Mouse (Mus musculus): ENCODE data around the gene Brip1. TPM values are rescaled to one million over a fixed set of nuclear protein-coding genes. Genes with fewer than 3 reads are reported as not detected.
"Not testable (repeated sequence)": the region's sequence is repeated elsewhere in the genome, so short reads cannot be mapped to it uniquely, and the experiment has no call there.

The Brip1 gene
- under 1 TPM in 1 of 2 experiments, not detected in 1; 0.10 TPM for total RNA-seq (2021)
- long read RNA-seq, partial matches to known transcripts: 0 of 1 reads
- long read RNA-seq, other reads (novel, unspliced or antisense): 1 of 1 reads

DNA sequence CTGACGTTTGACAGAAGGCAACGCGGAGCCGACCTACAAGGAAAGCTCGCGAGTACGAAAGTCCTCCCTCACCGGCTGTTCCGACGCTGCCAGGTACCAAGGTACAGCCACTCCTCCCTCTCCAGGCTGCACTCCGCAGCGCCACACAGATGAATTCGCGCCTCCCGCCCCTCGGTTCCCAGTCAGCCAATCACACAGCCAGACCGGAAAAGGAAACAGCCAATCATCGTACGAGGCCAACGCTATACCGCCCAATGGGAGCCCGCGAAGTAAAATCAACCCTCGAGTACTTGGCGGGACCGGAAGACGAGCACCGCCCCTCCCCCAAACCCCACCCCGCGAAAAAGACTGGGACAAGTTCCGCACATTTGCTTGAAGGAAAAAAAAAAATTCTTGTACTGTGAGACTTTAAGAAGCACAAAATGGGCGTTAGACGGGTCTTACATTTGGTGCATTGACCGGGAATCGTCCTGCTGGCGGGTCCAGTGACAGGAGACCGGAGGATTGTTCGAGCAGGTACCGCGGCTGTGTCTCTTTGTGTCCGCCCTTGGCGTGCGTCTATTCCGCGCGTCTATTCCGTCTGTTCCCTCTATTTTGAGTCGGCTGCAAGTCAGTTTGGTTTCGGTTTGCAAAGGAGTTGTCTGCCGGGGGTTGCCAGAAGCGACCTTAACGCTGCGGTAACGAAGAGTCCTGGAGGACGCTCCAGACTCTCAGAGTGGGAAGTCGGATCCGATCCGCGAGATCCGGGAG is at the start of gene Brip1:
TSS of gene Brip1 (minus strand) at position 157 of the 750 bp plus-strand sequence.
- DNase-seq (ENCODE audit: low spot score in 2 of 2): peak; percentile 82 to 92

DNA sequence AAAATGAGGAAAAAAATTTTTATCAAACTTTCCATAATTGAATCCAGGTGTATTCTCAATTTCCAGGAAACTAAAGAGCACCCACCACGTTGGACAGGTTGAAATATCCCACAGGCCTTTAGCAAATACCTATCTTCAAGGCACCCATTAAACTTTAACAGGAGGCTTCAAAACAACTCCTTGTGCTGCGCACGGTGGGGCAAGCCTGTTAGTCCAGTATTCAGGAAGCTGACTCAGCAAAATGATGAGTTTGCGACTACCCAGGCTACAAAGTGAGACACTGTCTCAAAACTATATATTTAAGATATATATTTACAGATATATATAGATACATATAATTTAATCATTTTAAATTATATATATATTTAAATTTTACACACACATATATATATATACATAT is 31.5 kb upstream of the Brip1 start:
- no peak for DNase-seq (ENCODE audit: low spot score in 2 of 2)

DNA sequence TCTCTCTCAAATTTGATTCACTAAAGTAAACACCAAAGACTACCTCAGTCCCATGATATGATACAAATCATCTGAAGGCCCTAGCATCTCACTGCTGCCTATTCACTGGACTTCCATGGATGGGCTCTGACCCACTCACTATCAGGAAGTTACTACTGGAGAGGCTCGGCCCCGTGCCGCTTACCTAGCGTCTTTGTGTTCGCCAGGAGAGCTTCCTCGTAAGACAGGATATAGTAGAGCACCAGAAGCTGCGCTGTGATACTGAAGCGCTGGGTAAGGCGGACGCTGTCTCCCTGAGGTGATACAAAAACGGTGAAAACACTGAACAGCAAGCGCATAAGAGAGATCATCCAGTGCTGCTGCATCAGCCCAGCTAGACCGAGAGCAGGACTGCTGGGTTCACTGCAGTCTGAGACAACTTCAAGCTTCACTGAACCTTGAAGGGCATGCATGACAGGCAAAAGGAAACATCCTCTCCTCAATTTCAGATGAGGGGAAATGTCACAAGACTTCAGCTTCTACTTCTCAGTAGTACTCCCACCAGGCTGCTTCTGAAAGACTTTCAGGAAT is 30.9 kb upstream of the Brip1 start:
- DNase-seq (ENCODE audit: low spot score in 2 of 2): no peak

GRCm38 (mm10) chr11:86226646-86227180 is 25.7 kb upstream of the Brip1 start:
- DNase-seq (ENCODE audit: low spot score in 2 of 2): no peak

DNA sequence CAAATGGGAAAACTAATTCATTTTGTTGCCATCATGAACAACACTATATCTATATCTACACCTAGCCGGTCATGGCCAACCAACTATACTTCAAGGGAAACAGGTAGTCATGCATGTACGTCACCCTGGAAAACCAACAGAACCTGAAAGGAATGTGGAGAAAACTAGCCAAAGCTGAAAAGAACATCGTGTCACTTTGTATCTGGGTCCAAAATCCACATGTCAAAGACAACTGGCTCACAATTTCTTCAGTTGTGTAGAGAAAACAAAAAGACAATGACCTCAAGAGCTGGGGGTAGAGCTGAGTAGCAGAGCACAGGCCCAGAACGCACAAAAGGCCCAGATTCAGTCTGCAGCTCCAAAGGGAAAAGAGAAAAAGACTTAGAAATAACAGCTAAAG is 24.8 kb upstream of the Brip1 start:
- DNase-seq (ENCODE audit: low spot score in 2 of 2): no peak

DNA sequence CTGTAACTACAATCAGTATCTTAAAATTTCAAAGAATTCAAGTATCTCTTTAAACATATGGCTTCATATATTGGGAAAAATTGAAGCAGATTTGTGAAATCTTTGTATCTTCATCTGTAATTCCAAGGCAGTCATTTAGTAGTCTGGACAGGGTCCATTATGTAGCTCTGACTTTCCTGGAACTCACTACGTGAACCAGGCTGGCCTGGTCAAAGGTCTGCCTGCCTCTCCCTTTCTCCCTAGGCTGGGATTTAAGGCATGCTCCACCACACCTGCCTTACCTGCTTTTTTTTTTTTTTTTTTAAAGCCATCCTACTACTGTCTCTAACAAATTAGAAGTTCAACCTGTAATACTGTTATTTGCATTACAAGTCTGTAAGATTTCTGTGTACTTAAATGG is 10.8 kb upstream of the Brip1 start:
- DNase-seq (ENCODE audit: low spot score in 2 of 2): no peak

DNA sequence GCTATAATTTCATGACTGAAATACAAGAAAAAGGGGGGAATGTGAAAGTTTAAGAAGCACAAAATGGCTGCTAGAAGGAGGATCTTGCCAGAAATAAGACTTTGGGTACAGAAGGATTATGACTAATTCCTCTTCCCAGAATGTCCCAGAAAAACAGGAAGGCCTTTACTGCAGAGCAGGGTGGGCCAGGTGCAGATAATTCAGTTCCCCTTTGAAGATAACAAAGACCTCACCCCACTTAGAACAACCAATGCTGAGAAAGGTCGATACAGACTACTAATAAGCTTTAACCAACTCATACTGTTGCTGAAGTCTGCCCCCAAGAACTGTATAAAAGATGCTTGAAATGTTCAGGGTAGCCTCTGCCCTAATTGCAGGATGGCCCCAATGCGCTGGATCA is 8.1 kb upstream of the Brip1 start:
- DNase-seq (ENCODE audit: low spot score in 2 of 2): no peak

DNA sequence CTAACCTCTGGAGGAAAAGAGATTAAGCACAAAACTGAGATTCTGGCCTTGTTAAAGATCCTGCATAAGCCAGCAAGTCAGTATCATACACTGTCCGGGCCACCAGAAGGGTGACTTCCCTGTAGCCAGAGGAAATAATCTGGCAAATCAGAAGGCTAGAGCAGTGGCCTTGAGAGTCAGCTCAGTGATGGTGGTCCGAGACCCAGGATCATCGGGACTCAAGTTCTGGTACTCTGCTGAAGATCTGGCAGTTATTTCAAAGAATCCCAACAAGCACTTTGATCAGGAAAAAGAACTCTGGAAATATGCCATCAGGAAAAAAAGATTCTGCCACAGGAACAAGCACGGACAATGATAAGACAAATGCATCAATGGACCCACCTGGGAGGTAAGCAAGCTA is 4.9 kb upstream of the Brip1 start:
- DNase-seq (ENCODE audit: low spot score in 2 of 2): no peak

GRCm38 (mm10) chr11:86205031-86205430 is 4.0 kb upstream of the Brip1 start:
- DNase-seq (ENCODE audit: low spot score in 2 of 2): no peak

- DNase-seq (ENCODE audit: low spot score in 2 of 2): no peak
Measured at GRCm38 (mm10) chr11:86201901-86202675, 1.1 kb upstream of the Brip1 start.

GRCm38 (mm10) chr11:86200460-86201021 is 452 bp downstream of the Brip1 start:
- DNase-seq (ENCODE audit: low spot score in 2 of 2): no peak

- no peak for DNase-seq (ENCODE audit: low spot score in 2 of 2)
Measured at GRCm38 (mm10) chr11:86199733-86200132, 1.3 kb downstream of the Brip1 start.

DNA sequence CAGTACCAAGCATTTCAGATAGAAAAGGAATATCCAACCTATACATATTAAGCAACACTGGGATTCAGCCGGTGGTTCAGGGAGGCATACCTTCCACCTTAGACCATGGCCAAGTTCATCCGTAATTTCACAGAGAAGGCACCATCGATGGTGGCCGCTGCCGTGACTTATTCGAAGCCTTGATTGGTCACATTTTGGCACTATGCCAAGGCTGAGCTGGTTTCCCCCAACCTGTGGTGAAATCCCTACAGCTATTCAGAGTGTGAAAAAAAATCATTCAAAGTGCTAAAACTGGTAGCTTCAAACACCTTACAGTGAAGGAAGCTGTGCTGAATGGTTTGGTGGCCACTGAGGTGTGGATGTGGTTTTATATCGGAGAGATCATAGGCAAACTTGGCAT is 15.8 kb downstream of the Brip1 start:
- DNase-seq (ENCODE audit: low spot score in 2 of 2): not testable (repeated sequence)

DNA sequence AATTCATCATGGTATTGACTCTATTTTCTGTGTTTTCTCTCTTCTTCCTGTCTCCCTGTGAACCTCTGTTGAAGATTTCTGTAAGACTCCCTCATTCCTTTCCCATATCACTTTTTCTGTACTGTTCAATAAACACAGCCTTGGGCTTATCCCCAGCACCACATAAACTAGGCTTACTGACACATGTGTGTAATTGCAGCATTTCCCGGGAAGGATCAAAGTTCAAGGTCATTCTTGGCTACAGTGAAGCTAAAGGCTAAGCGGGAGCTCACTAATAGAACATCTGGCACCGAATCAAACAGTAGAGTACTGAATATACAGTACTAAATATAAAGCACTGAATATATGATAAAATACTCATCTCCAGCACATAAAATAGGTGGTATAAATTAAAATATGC is 25.2 kb downstream of the Brip1 start:
- no peak for DNase-seq (ENCODE audit: low spot score in 2 of 2)

DNA sequence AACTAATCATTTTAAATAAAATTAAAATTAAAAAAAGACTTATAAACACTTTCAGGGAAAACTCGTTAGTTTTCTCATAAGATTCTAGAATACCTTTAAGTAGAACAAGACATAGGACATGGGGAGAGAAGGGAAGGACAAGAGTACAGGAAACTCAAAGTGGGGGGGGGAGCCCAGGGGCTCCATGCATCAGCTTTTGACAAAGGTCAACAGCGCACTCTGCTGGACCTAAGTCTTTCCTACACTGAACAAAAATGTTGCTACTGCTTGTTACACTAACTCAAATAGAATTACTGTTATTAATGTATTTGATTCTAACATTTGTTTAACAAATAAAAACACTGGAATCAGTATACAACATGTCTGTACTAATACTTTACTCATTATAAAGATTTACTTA is 26.8 kb downstream of the Brip1 start:
- DNase-seq (ENCODE audit: low spot score in 2 of 2): peak; percentile 14 to 72

DNA sequence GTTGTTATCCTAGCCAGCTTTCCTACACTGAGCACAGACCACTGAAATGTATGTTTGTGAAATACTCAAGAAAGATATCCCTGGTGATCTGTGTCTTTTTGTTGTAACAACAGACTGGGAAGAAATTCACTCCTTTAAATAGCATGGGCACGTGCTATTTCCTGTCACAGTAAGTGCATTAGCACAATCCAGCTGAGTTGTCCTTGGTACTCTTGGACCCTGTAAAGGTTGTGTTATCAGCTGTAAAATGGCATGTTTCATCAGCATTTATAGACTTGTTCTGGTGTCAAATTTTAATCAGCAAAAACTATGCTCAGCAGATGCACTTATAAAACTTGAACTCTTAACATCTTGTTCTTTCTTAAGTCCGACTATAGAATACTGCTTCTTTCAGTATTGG is 30.2 kb downstream of the Brip1 start:
- no peak for DNase-seq (ENCODE audit: low spot score in 2 of 2)

DNA sequence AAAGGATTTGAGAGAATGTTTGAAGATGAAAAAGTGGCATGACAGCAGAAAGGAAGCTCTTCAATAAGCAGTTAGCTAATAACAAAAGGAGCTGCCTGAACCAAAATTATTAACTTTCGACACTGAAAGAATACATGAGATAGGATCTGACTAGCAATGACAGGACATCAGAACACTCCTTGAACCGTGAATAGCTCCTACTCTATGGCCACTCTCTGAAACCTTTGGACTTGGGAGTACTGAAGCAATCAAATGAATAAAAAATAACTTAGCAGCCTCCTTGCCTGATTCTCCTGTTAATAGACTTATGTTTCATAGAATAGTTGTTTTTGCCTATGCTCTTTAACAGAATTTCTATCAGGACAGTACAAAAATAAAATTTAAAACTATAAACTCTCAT is 40.7 kb downstream of the Brip1 start:
- DNase-seq (ENCODE audit: low spot score in 2 of 2): no peak

DNA sequence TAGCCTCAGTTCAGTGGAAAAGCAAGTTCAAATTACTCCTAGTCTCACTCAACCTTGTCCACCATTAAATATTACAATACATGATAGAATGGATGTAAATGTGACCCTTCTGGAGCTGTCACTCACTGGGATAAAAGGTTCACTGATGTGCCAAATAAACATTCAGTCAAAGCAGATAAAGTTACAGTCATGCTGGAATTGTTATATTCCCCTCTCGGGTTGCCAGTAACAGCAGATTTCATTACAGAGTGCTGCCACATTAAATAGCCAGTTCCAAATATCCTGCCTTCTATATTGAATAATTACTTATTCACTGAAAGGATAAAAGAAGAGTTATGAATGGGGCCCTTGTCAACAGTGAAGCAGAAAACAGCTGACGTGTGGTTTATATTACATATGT is 42.0 kb downstream of the Brip1 start:
- DNase-seq (ENCODE audit: low spot score in 2 of 2): no peak

DNA sequence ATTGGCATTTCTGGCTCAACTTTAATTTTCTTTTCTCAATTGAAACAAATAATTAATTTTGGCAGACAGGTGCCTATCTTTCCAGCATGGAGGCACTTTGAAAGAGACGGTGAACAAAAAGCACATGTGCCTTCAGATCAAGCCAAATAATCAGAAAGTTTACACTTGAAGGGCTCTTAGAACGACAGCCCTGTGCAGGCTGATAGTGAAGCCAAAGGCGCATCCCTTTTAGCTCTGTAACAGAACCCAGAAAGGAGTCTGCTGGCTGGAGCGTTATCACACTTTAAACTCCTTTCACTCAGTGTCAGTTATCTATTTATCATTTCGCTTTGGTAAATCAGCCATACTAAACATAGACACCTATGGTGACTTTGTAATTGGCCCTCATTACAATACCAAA is 45.4 kb downstream of the Brip1 start:
- no peak for DNase-seq (ENCODE audit: low spot score in 2 of 2)

DNA sequence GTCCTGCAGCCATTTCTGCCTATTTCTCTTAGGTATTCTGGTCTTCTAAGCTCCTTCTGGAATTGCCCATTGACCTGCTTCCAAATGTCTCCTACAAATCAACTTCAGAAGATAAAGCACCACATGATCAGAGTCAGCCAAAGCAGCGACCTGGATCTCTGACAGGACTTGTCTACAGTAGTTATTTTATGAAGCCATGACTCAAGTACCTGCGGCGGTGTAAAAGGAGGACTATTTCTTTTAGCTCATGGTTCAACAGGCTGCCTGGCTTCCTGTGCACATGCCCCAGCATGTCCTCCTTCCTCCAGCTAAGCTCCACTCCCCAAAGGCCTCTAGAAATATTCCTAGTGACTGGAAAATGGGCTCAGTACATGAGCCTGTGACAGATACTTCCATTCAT is 69.7 kb downstream of the Brip1 start:
- DNase-seq (ENCODE audit: low spot score in 2 of 2): no peak

- no peak for DNase-seq (ENCODE audit: low spot score in 2 of 2)
Measured at GRCm38 (mm10) chr11:86117078-86117869, 83.7 kb downstream of the Brip1 start.

All from layer of hippocampus, adult 18-20 months (tissue).